In the genomic region with DNA sequence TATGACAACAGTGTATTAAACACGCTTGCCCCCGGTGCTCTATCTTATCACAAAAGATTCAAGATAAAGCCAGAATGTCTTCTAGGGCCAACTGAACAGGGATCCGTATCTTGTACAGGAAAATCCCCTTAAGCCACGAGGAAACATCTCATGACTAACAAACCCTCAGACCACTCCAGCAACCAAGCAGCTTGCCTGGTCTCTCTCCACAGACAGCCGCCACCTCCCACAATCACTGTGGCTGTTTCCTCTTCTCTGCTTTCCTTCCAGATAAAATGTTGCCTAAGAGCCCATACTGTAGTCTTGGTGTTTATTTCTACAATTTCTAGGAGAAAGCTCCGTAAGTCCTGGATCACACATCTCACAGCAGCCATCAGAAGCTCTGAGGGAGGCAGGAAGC, we compare ENCODE assay signal across 15 mouse cellular contexts.
"Had no signal": no experiment of that assay in that cellular context is flagged by ENCODE, and none has a peak within 500 bp of the region (broad histone marks: within the 10 kb centered on the region; RNA-seq: fewer than 3 reads in every experiment).

No protein-coding gene starts in this region.

- ATAC-seq: midbrain, embryonic 13.5 days; midbrain, embryonic 15.5 days had no signal

- H3K27ac ChIP-seq: midbrain, embryonic 13.5 days; midbrain, embryonic 15.5 days; neural tube, embryonic 12.5 days; stomach, embryonic 15.5 days; stomach, postnatal 0 days had no signal

- H3K4me1 ChIP-seq: midbrain, embryonic 13.5 days; midbrain, embryonic 15.5 days; neural tube, embryonic 12.5 days; stomach, embryonic 15.5 days had no signal

- H3K4me2 ChIP-seq: lung, embryonic 14.5 days; midbrain, embryonic 11.5 days; midbrain, embryonic 13.5 days; midbrain, embryonic 15.5 days; neural tube, embryonic 12.5 days; stomach, embryonic 15.5 days had no signal

- H3K36me3 ChIP-seq: midbrain, embryonic 13.5 days; midbrain, embryonic 15.5 days; neural tube, embryonic 12.5 days; stomach, embryonic 15.5 days had no signal

- H3K27me3 ChIP-seq: midbrain, embryonic 13.5 days; midbrain, embryonic 15.5 days; neural tube, embryonic 12.5 days; stomach, embryonic 15.5 days had no signal

- H3K9ac ChIP-seq: lung, embryonic 14.5 days; midbrain, embryonic 13.5 days; midbrain, embryonic 15.5 days; neural tube, embryonic 12.5 days; stomach, embryonic 15.5 days had no signal

- H3K4me3 ChIP-seq: megakaryocyte, embryonic 14.5 days; midbrain, embryonic 13.5 days; midbrain, embryonic 15.5 days; neural tube, embryonic 12.5 days; stomach, embryonic 15.5 days had no signal

- DNase-seq: lung, adult 18-20 months; lung, embryonic 14.5 days; lung, postnatal 10 days; lung, postnatal 4 days; right cerebral cortex, postnatal 14 days; thymus, adult 2 months; thymus, postnatal 25 days; thymus, postnatal 4 days had no signal

- H3K9me3 ChIP-seq: midbrain, embryonic 13.5 days; midbrain, embryonic 15.5 days; neural tube, embryonic 12.5 days; stomach, embryonic 15.5 days had no signal
